Mouse (Mus musculus): ENCODE measurements around the gene Senp7.

GRCm38 (mm10) chr16:56068523-56069070 is 20.5 kb downstream of the Senp7 start:
- TF ChIP-seq CTCF (IDR thresholded peaks at IDR 0.05; ENCODE audit: insufficient read depth, low read depth, low read length): no peak
- TF ChIP-seq POLR2A (IDR thresholded peaks at IDR 0.05; ENCODE audit: insufficient read depth, low read depth, low read length): no peak
